11 mouse cellular contexts compared by ENCODE assay signal in genomic region chr8:48300061-48300460, GRCm38 (mm10).
DNase-seq lines count a peak whose midpoint lies in the region; ATAC-seq lines count a peak whose summit lies in the region.
"Had no signal": no experiment of that assay in that cellular context is flagged by ENCODE, and none has a peak within 500 bp of the region (broad histone marks: within the 10 kb centered on the region; RNA-seq: fewer than 3 reads in every experiment).

No protein-coding gene starts in this region.

- H3K9ac ChIP-seq in kidney, embryonic 16.5 days (replicated peaks; ENCODE audit: low read length), result no peak overlapping the region
- no peak overlapping the region for H3K9ac ChIP-seq in hindbrain, embryonic 16.5 days (ENCODE audit: low read depth, low read length)
- H3K9ac ChIP-seq in neural tube, embryonic 15.5 days (replicated peaks), result no peak overlapping the region
- H3K9ac ChIP-seq: forebrain, postnatal 0 days; liver, embryonic 14.5 days had no signal

- peak; percentile 44; the same call in 1 of the 2 replicates for ATAC-seq in kidney, embryonic 16.5 days (ENCODE audit: low FRiP score, low TSS enrichment)
- ATAC-seq in hindbrain, embryonic 16.5 days, result no peak
- no peak for ATAC-seq in neural tube, embryonic 15.5 days (ENCODE audit: low FRiP score)

- H3K4me2 ChIP-seq in kidney, embryonic 16.5 days (replicated peaks; ENCODE audit: low read depth, low read length), result peak overlapping the region; percentile 29; the same call in 1 of the 2 replicates
- peak overlapping the region; percentile 1; the same call in 1 of the 2 replicates for H3K4me2 ChIP-seq in hindbrain, embryonic 16.5 days (ENCODE audit: low read length)
- H3K4me2 ChIP-seq in neural tube, embryonic 15.5 days, result peak overlapping the region; percentile 41; the same call in 1 of the 2 replicates

- no peak overlapping the region for H3K4me3 ChIP-seq in kidney, embryonic 16.5 days (ENCODE audit: low read length)
- no peak overlapping the region for H3K4me3 ChIP-seq in embryonic facial prominence, embryonic 10.5 days
- no peak overlapping the region for H3K4me3 ChIP-seq in hindbrain, embryonic 16.5 days (ENCODE audit: low read length)
- H3K4me3 ChIP-seq in neural tube, embryonic 15.5 days (replicated peaks), result no peak overlapping the region
- H3K4me3 ChIP-seq: megakaryocyte, embryonic 14.5 days had no signal

- 34% methylated on average over 8 of the region's 8 CpGs for WGBS in kidney, embryonic 16.5 days
- 46% methylated on average over 8 of the region's 8 CpGs for WGBS in embryonic facial prominence, embryonic 10.5 days
- 36% methylated on average over 8 of the region's 8 CpGs for WGBS in hindbrain, embryonic 16.5 days
- WGBS in neural tube, embryonic 15.5 days, result 19% methylated on average over 8 of the region's 8 CpGs

- H3K9me3 ChIP-seq in kidney, embryonic 16.5 days (ENCODE audit: low read length), result no peaks in the 10 kb centered on the region
- H3K9me3 ChIP-seq in embryonic facial prominence, embryonic 10.5 days, result no peaks in the 10 kb centered on the region
- H3K9me3 ChIP-seq in hindbrain, embryonic 16.5 days (ENCODE audit: control insufficient read depth, low read length), result no peaks in the 10 kb centered on the region
- H3K9me3 ChIP-seq in neural tube, embryonic 15.5 days (replicated peaks), result no peaks in the 10 kb centered on the region

- H3K27ac ChIP-seq in kidney, embryonic 16.5 days (ENCODE audit: low read length), result 0 out of 2 replicates have a peak overlapping the region, but pooled peaks have one; percentile 10
- no peak overlapping the region for H3K27ac ChIP-seq in embryonic facial prominence, embryonic 10.5 days (replicated peaks)
- no peak overlapping the region for H3K27ac ChIP-seq in hindbrain, embryonic 16.5 days (ENCODE audit: low read depth, low read length)
- no peak overlapping the region for H3K27ac ChIP-seq in neural tube, embryonic 15.5 days (replicated peaks)
- H3K27ac ChIP-seq: liver, embryonic 14.5 days had no signal

- no peaks in the 10 kb centered on the region for H3K27me3 ChIP-seq in kidney, embryonic 16.5 days (ENCODE audit: insufficient read depth, low read length)
- H3K27me3 ChIP-seq in embryonic facial prominence, embryonic 10.5 days (replicated peaks; ENCODE audit: low read depth, poor library complexity, severe bottlenecking), result no peaks in the 10 kb centered on the region
- H3K27me3 ChIP-seq in hindbrain, embryonic 16.5 days (replicated peaks; ENCODE audit: control insufficient read depth, insufficient read depth, low read length), result no peaks in the 10 kb centered on the region
- no peaks in the 10 kb centered on the region for H3K27me3 ChIP-seq in neural tube, embryonic 15.5 days (replicated peaks)
- H3K27me3 ChIP-seq: megakaryocyte, embryonic 14.5 days had no signal

- peaks cover 15% of the 10 kb centered on the region; the same call in 1 of the 2 replicates for H3K36me3 ChIP-seq in kidney, embryonic 16.5 days (ENCODE audit: insufficient read depth, low read length)
- H3K36me3 ChIP-seq in embryonic facial prominence, embryonic 10.5 days (replicated peaks), result peaks cover 67% of the 10 kb centered on the region
- 0 out of 2 replicates have a peak, but pooled peaks cover 2% of the 10 kb centered on the region for H3K36me3 ChIP-seq in hindbrain, embryonic 16.5 days (ENCODE audit: control insufficient read depth, insufficient read depth, low read length)
- peaks cover 15% of the 10 kb centered on the region; the same call in 1 of the 2 replicates for H3K36me3 ChIP-seq in neural tube, embryonic 15.5 days

- DNase-seq in kidney, adult 11 months, result no peak
- DNase-seq in embryonic facial prominence, embryonic 10.5 days (ENCODE audit: low spot score), result peak; percentile 71
- no peak for DNase-seq in ovary, postnatal 10 days (ENCODE audit: low spot score)
- no peak for DNase-seq in c-Kit-positive CD71-positive TER-119-positive erythroid progenitor cells, embryonic 14.5 days (ENCODE audit: low spot score)
- DNase-seq: thymus, postnatal 4 days had no signal

- H3K4me1 ChIP-seq in kidney, embryonic 16.5 days (ENCODE audit: insufficient read depth, low read length), result peaks cover 12% of the 10 kb centered on the region
- H3K4me1 ChIP-seq in embryonic facial prominence, embryonic 10.5 days, result peaks cover 13% of the 10 kb centered on the region
- peaks cover 6% of the 10 kb centered on the region for H3K4me1 ChIP-seq in hindbrain, embryonic 16.5 days (ENCODE audit: control insufficient read depth, insufficient read depth, low read depth, low read length)
- peaks cover 16% of the 10 kb centered on the region for H3K4me1 ChIP-seq in neural tube, embryonic 15.5 days
- H3K4me1 ChIP-seq: megakaryocyte, embryonic 14.5 days had no signal
